Comparison of ENCODE assay signal across 10 mouse cellular contexts in the genomic region with DNA sequence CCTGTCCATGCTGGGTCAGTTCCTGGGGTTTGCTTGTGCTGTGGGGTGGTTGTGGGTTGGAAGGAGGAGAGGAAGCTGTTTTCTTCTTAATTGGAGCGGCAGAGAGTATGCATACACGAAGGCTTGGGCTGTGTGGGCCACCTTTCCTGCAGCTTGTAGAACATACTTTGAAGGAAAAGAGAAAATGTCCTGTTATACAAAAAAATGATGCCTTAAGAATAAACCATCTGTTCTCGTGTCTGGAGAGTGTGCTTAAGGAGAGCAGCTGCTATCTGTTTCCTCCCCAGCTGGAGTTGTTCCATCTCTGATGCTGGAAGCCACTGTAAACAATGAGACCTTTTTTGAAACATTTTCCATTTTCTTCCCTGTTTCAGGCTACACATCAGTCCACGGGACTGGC.
DNase-seq lines count a peak whose midpoint lies in the region; ATAC-seq lines count a peak whose summit lies in the region.
"Had no signal": no experiment of that assay in that cellular context is flagged by ENCODE, and none has a peak within 500 bp of the region (broad histone marks: within the 10 kb centered on the region; RNA-seq: fewer than 3 reads in every experiment).

No protein-coding gene starts in this region.

- 48% methylated on average over 4 of the region's 4 CpGs for WGBS in heart, embryonic 13.5 days

- no peaks in the 10 kb centered on the region for H3K27me3 ChIP-seq in heart, embryonic 13.5 days (replicated peaks)
- H3K27me3 ChIP-seq: neural tube, embryonic 13.5 days had no signal

- no peak overlapping the region for H3K9ac ChIP-seq in heart, embryonic 13.5 days
- H3K9ac ChIP-seq: neural tube, embryonic 13.5 days had no signal

- H3K4me2 ChIP-seq in heart, embryonic 13.5 days = no peak overlapping the region
- H3K4me2 ChIP-seq: neural tube, embryonic 13.5 days had no signal

- no peak for ATAC-seq in heart, embryonic 13.5 days (ENCODE audit: extremely low read depth, insufficient number of reproducible peaks, low FRiP score, low TSS enrichment)

- no peak overlapping the region for H3K4me3 ChIP-seq in heart, embryonic 13.5 days
- H3K4me3 ChIP-seq: neural tube, embryonic 13.5 days had no signal

- H3K9me3 ChIP-seq in heart, embryonic 13.5 days = peaks cover 3% of the 10 kb centered on the region; the same call in 1 of the 2 replicates
- H3K9me3 ChIP-seq: neural tube, embryonic 13.5 days had no signal

- DNase-seq in layer of hippocampus, adult 11-12 months (ENCODE audit: low spot score) = peak; percentile 43
- no peak for DNase-seq in layer of hippocampus, postnatal 10 days (ENCODE audit: low spot score in 2 of 2)
- peak; percentile 36 to 37 for DNase-seq in layer of hippocampus, adult 8-10 months (ENCODE audit: low spot score in 2 of 2)
- DNase-seq in skeletal muscle tissue, adult 2 months (ENCODE audit: low read depth, low spot score) = peak; percentile 10
- DNase-seq in thymus, postnatal 10 days (ENCODE audit: low spot score in 2 of 2) = no peak
- no peak for DNase-seq in adrenal gland, postnatal 14 days
- DNase-seq: cerebellum, adult 9-10 months; gastrocnemius, postnatal 14 days had no signal

- peaks cover 16% of the 10 kb centered on the region for H3K4me1 ChIP-seq in heart, embryonic 13.5 days
- H3K4me1 ChIP-seq: neural tube, embryonic 13.5 days had no signal

- peaks cover 4% of the 10 kb centered on the region; the same call in 1 of the 2 replicates for H3K36me3 ChIP-seq in heart, embryonic 13.5 days
- H3K36me3 ChIP-seq: neural tube, embryonic 13.5 days had no signal

- peak overlapping the region; percentile 56 for H3K27ac ChIP-seq in heart, embryonic 13.5 days (replicated peaks)
- H3K27ac ChIP-seq: neural tube, embryonic 13.5 days had no signal

Comparison
In these comparisons a context has a peak if more than half of its experiments do, and no peak if none do; other contexts are left out.
1. DNase-seq: peak in layer of hippocampus, adult 11-12 months (single experiment), layer of hippocampus, adult 8-10 months (2 of 2) and skeletal muscle tissue, adult 2 months (single experiment); none in layer of hippocampus, postnatal 10 days (0 of 2), thymus, postnatal 10 days (0 of 2) and adrenal gland, postnatal 14 days (single experiment).